ENCODE assay signal across 8 mouse cellular contexts in genomic region chr7:74367350-74367749, GRCm38 (mm10).
DNase-seq lines count a peak whose midpoint lies in the region; ATAC-seq and TF ChIP-seq lines count a peak whose summit lies in the region.

No protein-coding gene starts in this region.

- WGBS in hindbrain, embryonic 10.5 days = 31% methylated on average over 7 of the region's 7 CpGs
- WGBS in neural tube, embryonic 15.5 days = 28% methylated on average over 7 of the region's 7 CpGs

- no peaks in the 10 kb centered on the region for H3K79me2 ChIP-seq in CH12.LX (replicated peaks; ENCODE audit: control insufficient read depth, extremely low read depth, insufficient read depth, poor library complexity, severe bottlenecking)

- no peak for TF ChIP-seq EP300 in CH12.LX (IDR thresholded peaks at IDR 0.05; ENCODE audit: low read length)

- H3K4me1 ChIP-seq in CH12.LX (ENCODE audit: control insufficient read depth in 1 of 2, insufficient read depth in 2 of 2) = no peaks in the 10 kb centered on the region
- peaks cover 50% of the 10 kb centered on the region for H3K4me1 ChIP-seq in hindbrain, embryonic 10.5 days (replicated peaks)
- peaks cover 18% of the 10 kb centered on the region for H3K4me1 ChIP-seq in neural tube, embryonic 15.5 days

- TF ChIP-seq RAD21 in CH12.LX (IDR thresholded peaks at IDR 0.05; ENCODE audit: low read depth, low read length) = peak; percentile 34

- in situ Hi-C loops in CH12.LX (cut with MboI; ENCODE audit: low pct_ligation_motif_present, low pct_unique_long_range_greater_than_20kb, low sequenced_read_pairs) = no loop called here

- DNase-seq in frontal cortex, postnatal 25 days (ENCODE audit: low spot score in 2 of 2) = no peak
- DNase-seq in CH12.LX (ENCODE audit: extremely low read depth) = no peak
- peak; percentile 41 to 62 for DNase-seq in cerebellum, postnatal 4 days (ENCODE audit: low spot score in 2 of 2)
- peak; percentile 68 for DNase-seq in hindbrain, embryonic 10.5 days (ENCODE audit: low spot score)
- peak; percentile 68 for DNase-seq in left cerebral cortex, postnatal 4 days
- no peak for DNase-seq in Muller cell, postnatal 12 days (ENCODE audit: inconsistent ontology term)

- no peak overlapping the region for H3K27ac ChIP-seq in CH12.LX (ENCODE audit: insufficient read depth, low read depth)
- peak overlapping the region; percentile 23; the same call in 1 of the 2 replicates for H3K27ac ChIP-seq in hindbrain, embryonic 10.5 days
- no peak overlapping the region for H3K27ac ChIP-seq in neural tube, embryonic 15.5 days (replicated peaks)

- dilution Hi-C loops in CH12.LX (cut with MboI; ENCODE audit: extremely low pct_ligation_motif_present, extremely low pct_unique_long_range_greater_than_20kb, low sequenced_read_pairs) = no loop called here

- H3K27me3 ChIP-seq in CH12.LX (replicated peaks) = peaks cover 14% of the 10 kb centered on the region
- no peaks in the 10 kb centered on the region; the same call in 1 of the 2 replicates for H3K27me3 ChIP-seq in hindbrain, embryonic 10.5 days (ENCODE audit: insufficient read depth, poor library complexity, severe bottlenecking)
- no peaks in the 10 kb centered on the region for H3K27me3 ChIP-seq in neural tube, embryonic 15.5 days (replicated peaks)

- intact Hi-C loops in left cerebral cortex, postnatal 4 days (cut with DNase I) = no loop called here

- peak in 1 of 2 experiments; percentile 62; a peak in 2 of 4 replicates for TF ChIP-seq CTCF in CH12.LX (conservative IDR thresholded peaks at IDR 0.05 in 1 of 2, IDR thresholded peaks at IDR 0.05 in 1 of 2; ENCODE audit: low read depth in 2 of 2, low read length in 2 of 2)

- no peak overlapping the region for H3K4me3 ChIP-seq in CH12.LX (replicated peaks in 1 of 3; ENCODE audit: low read depth in 2 of 3, low read length in 2 of 3, poor library complexity in 1 of 3)
- H3K4me3 ChIP-seq in hindbrain, embryonic 10.5 days = no peak overlapping the region
- H3K4me3 ChIP-seq in neural tube, embryonic 15.5 days (replicated peaks) = no peak overlapping the region

- ATAC-seq in frontal cortex, adult (ENCODE audit: low TSS enrichment) = peak; percentile 89
- no peak for ATAC-seq in neural tube, embryonic 15.5 days (ENCODE audit: low FRiP score)

- H3K9ac ChIP-seq in CH12.LX (ENCODE audit: insufficient read depth, low read depth) = no peak overlapping the region
- no peak overlapping the region for H3K9ac ChIP-seq in neural tube, embryonic 15.5 days (replicated peaks)

- TF ChIP-seq POLR2A in CH12.LX (IDR thresholded peaks at IDR 0.05; ENCODE audit: low read depth, low read length) = no peak

- H3K36me3 ChIP-seq in CH12.LX (replicated peaks in 1 of 2; ENCODE audit: control insufficient read depth in 1 of 2, insufficient read depth in 1 of 2, low read length in 1 of 2) = no peaks in the 10 kb centered on the region
- no peaks in the 10 kb centered on the region for H3K36me3 ChIP-seq in hindbrain, embryonic 10.5 days
- no peaks in the 10 kb centered on the region for H3K36me3 ChIP-seq in neural tube, embryonic 15.5 days

- H3K9me3 ChIP-seq in CH12.LX (replicated peaks; ENCODE audit: low read length) = no peaks in the 10 kb centered on the region
- no peaks in the 10 kb centered on the region for H3K9me3 ChIP-seq in hindbrain, embryonic 10.5 days
- H3K9me3 ChIP-seq in neural tube, embryonic 15.5 days (replicated peaks) = no peaks in the 10 kb centered on the region

- no peak overlapping the region for H3K4me2 ChIP-seq in CH12.LX (ENCODE audit: insufficient read depth, low read depth, poor library complexity, severe bottlenecking)
- 0 out of 2 replicates have a peak overlapping the region, but pooled peaks have one; percentile 6 for H3K4me2 ChIP-seq in neural tube, embryonic 15.5 days

TF ChIP-seq in CH12.LX, 34 proteins besides CTCF, POLR2A, EP300 and RAD21:
- TF ChIP-seq ETS1 (conservative IDR thresholded peaks at IDR 0.05; ENCODE audit: low read depth, low read length) = no peak
- peak; percentile 21; the same call in 1 of the 2 replicates for TF ChIP-seq SMC3 (IDR thresholded peaks at IDR 0.05; ENCODE audit: low read depth, low read length)

Comparison
In these comparisons a context has a peak if more than half of its experiments do, and no peak if none do; other contexts are left out.
1. DNase-seq: peak in cerebellum, postnatal 4 days (2 of 2), hindbrain, embryonic 10.5 days (single experiment) and left cerebral cortex, postnatal 4 days (single experiment); none in frontal cortex, postnatal 25 days (0 of 2), CH12.LX (single experiment) and Muller cell, postnatal 12 days (single experiment).